Mouse (Mus musculus): ENCODE results near the gene Gpr152. TPM values are rescaled to one million over a fixed set of nuclear protein-coding genes. Genes with fewer than 3 reads are reported as not detected.

Gpr152 gene
- polyA plus RNA-seq, 1 experiment from 2014 or later, result not detected

GRCm38 (mm10) chr19:4155223-4156072 is 15.9 kb downstream of the Gpr152 start:
- no peak for ATAC-seq (replicated peaks; ENCODE audit: extremely low read depth, insufficient read depth, low FRiP score)
- H3K9ac ChIP-seq (ENCODE audit: low read length), result peak overlapping the region; percentile 41; the same call in 1 of the 2 replicates
- 73% methylated on average over 6 of the region's 6 CpGs for WGBS

GRCm38 (mm10) chr19:4156073-4156579 is 16.5 kb downstream of the Gpr152 start:
- peak overlapping the region; percentile 41; the same call in 1 of the 2 replicates for H3K9ac ChIP-seq (ENCODE audit: low read length)
- no peak for ATAC-seq (replicated peaks; ENCODE audit: extremely low read depth, insufficient read depth, low FRiP score)
- H3K4me2 ChIP-seq (ENCODE audit: low read depth, low read length), result peak overlapping the region; percentile 7
- 0 out of 2 replicates have a peak, but pooled peaks cover 4% of the 10 kb centered on the region for H3K4me1 ChIP-seq (ENCODE audit: control insufficient read depth, insufficient read depth, low read length)
- H3K27ac ChIP-seq (ENCODE audit: low read length), result no peak overlapping the region; the same call in 1 of the 2 replicates
- 67% methylated on average over 20 of the region's 20 CpGs for WGBS
- no peaks in the 10 kb centered on the region for H3K9me3 ChIP-seq (replicated peaks; ENCODE audit: control insufficient read depth, low read length)
- peaks cover 28% of the 10 kb centered on the region for H3K36me3 ChIP-seq (ENCODE audit: control insufficient read depth, insufficient read depth)
- H3K4me3 ChIP-seq (ENCODE audit: low read length), result peak overlapping the region; percentile 32
- no peaks in the 10 kb centered on the region for H3K27me3 ChIP-seq (ENCODE audit: control insufficient read depth, insufficient read depth, low read length)

More at GRCm38 (mm10) chr19:4155223-4156072, 15.9 kb downstream of the Gpr152 start:
- peak overlapping the region; percentile 7 for H3K4me2 ChIP-seq (ENCODE audit: low read depth, low read length)
- H3K4me3 ChIP-seq (ENCODE audit: low read length), result peak overlapping the region; percentile 32
- H3K9me3 ChIP-seq (replicated peaks; ENCODE audit: control insufficient read depth, low read length), result no peaks in the 10 kb centered on the region
- no peaks in the 10 kb centered on the region for H3K27me3 ChIP-seq (ENCODE audit: control insufficient read depth, insufficient read depth, low read length)
- H3K27ac ChIP-seq (ENCODE audit: low read length), result no peak overlapping the region; the same call in 1 of the 2 replicates
- H3K36me3 ChIP-seq (ENCODE audit: control insufficient read depth, insufficient read depth), result peaks cover 30% of the 10 kb centered on the region
- H3K4me1 ChIP-seq (ENCODE audit: control insufficient read depth, insufficient read depth, low read length), result 0 out of 2 replicates have a peak, but pooled peaks cover 4% of the 10 kb centered on the region

- no peak overlapping the region for H3K4me2 ChIP-seq (ENCODE audit: low read depth, low read length)
- no peaks in the 10 kb centered on the region for H3K9me3 ChIP-seq (replicated peaks; ENCODE audit: control insufficient read depth, low read length)
- no peak overlapping the region for H3K27ac ChIP-seq (ENCODE audit: low read length)
- no peak for ATAC-seq (replicated peaks; ENCODE audit: extremely low read depth, insufficient read depth, low FRiP score)
- WGBS, result 89% methylated on average over 12 of the region's 12 CpGs
- no peaks in the 10 kb centered on the region for H3K27me3 ChIP-seq (ENCODE audit: control insufficient read depth, insufficient read depth, low read length)
- H3K36me3 ChIP-seq (ENCODE audit: control insufficient read depth, insufficient read depth), result peaks cover 30% of the 10 kb centered on the region
- H3K9ac ChIP-seq (ENCODE audit: low read length), result no peak overlapping the region
- no peak overlapping the region for H3K4me3 ChIP-seq (ENCODE audit: low read length)
- 0 out of 2 replicates have a peak, but pooled peaks cover 2% of the 10 kb centered on the region for H3K4me1 ChIP-seq (ENCODE audit: control insufficient read depth, insufficient read depth, low read length)
These were observed 17.2 kb downstream of the Gpr152 start for GRCm38 (mm10) chr19:4156771-4157170.

- Histone ChIP-seq H3K27ac (ENCODE audit: low read length) (no peak overlapping the region), H3K4me3 (ENCODE audit: low read length) (no peak overlapping the region), H3K9me3 (replicated peaks; ENCODE audit: control insufficient read depth, low read length) (no peaks in the 10 kb centered on the region), H3K36me3 (ENCODE audit: control insufficient read depth, insufficient read depth) (peaks cover 26% of the 10 kb centered on the region), H3K9ac (ENCODE audit: low read length) (no peak overlapping the region), H3K4me1 (ENCODE audit: control insufficient read depth, insufficient read depth, low read length) (peaks cover 10% of the 10 kb centered on the region), H3K4me2 (ENCODE audit: low read depth, low read length) (no peak overlapping the region), H3K27me3 (ENCODE audit: control insufficient read depth, insufficient read depth, low read length) (no peaks in the 10 kb centered on the region)
- ATAC-seq (replicated peaks; ENCODE audit: extremely low read depth, insufficient read depth, low FRiP score), result no peak
- WGBS, result 94% methylated on average over 8 of the region's 8 CpGs
These were observed 19.5 kb downstream of the Gpr152 start for GRCm38 (mm10) chr19:4159049-4159448.

GRCm38 (mm10) chr19:4162646-4163542 is 23.3 kb downstream of the Gpr152 start, which contains the start of gene Rps6kb2:
TSS of gene Rps6kb2 (minus strand) at chr19:4163354.
- 7% methylated on average over 42 of the region's 42 CpGs for WGBS
- Histone ChIP-seq H3K4me3 (ENCODE audit: low read length) (peak within 1 kb of the TSS; percentile 75), H3K27me3 (ENCODE audit: control insufficient read depth, insufficient read depth, low read length) (no peaks in the 10 kb centered on the region), H3K9me3 (replicated peaks; ENCODE audit: control insufficient read depth, low read length) (no peaks in the 10 kb centered on the region), H3K4me2 (ENCODE audit: low read depth, low read length) (peak within 1 kb of the TSS; percentile 98), H3K27ac (ENCODE audit: low read length) (peak within 1 kb of the TSS; percentile 44), H3K9ac (ENCODE audit: low read length) (peak within 1 kb of the TSS; percentile 84), H3K36me3 (ENCODE audit: control insufficient read depth, insufficient read depth) (peaks cover 18% of the 10 kb centered on the region), H3K4me1 (ENCODE audit: control insufficient read depth, insufficient read depth, low read length) (peaks cover 24% of the 10 kb centered on the region)
- peak; percentile 78 for ATAC-seq (replicated peaks; ENCODE audit: extremely low read depth, insufficient read depth, low FRiP score)

- Histone ChIP-seq H3K9me3 (replicated peaks; ENCODE audit: control insufficient read depth, low read length) (no peaks in the 10 kb centered on the region), H3K4me3 (ENCODE audit: low read length) (peak overlapping the region; percentile 75), H3K4me2 (ENCODE audit: low read depth, low read length) (peak overlapping the region; percentile 98), H3K27me3 (ENCODE audit: control insufficient read depth, insufficient read depth, low read length) (no peaks in the 10 kb centered on the region), H3K9ac (ENCODE audit: low read length) (peak overlapping the region; percentile 84), H3K4me1 (ENCODE audit: control insufficient read depth, insufficient read depth, low read length) (peaks cover 24% of the 10 kb centered on the region), H3K36me3 (ENCODE audit: control insufficient read depth, insufficient read depth) (peaks cover 18% of the 10 kb centered on the region), H3K27ac (ENCODE audit: low read length) (peak overlapping the region; percentile 44)
- WGBS, result 29% methylated on average over 4 of the region's 4 CpGs
- ATAC-seq (replicated peaks; ENCODE audit: extremely low read depth, insufficient read depth, low FRiP score), result no peak
These were observed 23.9 kb downstream of the Gpr152 start for GRCm38 (mm10) chr19:4163543-4163887.

- Histone ChIP-seq H3K36me3 (ENCODE audit: control insufficient read depth, insufficient read depth) (peaks cover 16% of the 10 kb centered on the region), H3K27ac (ENCODE audit: low read length) (no peak overlapping the region), H3K4me1 (ENCODE audit: control insufficient read depth, insufficient read depth, low read length) (peaks cover 24% of the 10 kb centered on the region), H3K27me3 (ENCODE audit: control insufficient read depth, insufficient read depth, low read length) (no peaks in the 10 kb centered on the region), H3K9ac (ENCODE audit: low read length) (no peak overlapping the region), H3K9me3 (replicated peaks; ENCODE audit: control insufficient read depth, low read length) (no peaks in the 10 kb centered on the region), H3K4me3 (ENCODE audit: low read length) (no peak overlapping the region), H3K4me2 (ENCODE audit: low read depth, low read length) (no peak overlapping the region)
- ATAC-seq (replicated peaks; ENCODE audit: extremely low read depth, insufficient read depth, low FRiP score), result no peak
- WGBS, result 76% methylated on average over 3 of the region's 3 CpGs
These were observed 24.5 kb downstream of the Gpr152 start for GRCm38 (mm10) chr19:4164100-4164499.

- Histone ChIP-seq H3K27me3 (ENCODE audit: control insufficient read depth, insufficient read depth, low read length) (no peaks in the 10 kb centered on the region), H3K4me3 (ENCODE audit: low read length) (no peak overlapping the region), H3K4me1 (ENCODE audit: control insufficient read depth, insufficient read depth, low read length) (peaks cover 25% of the 10 kb centered on the region), H3K9me3 (replicated peaks; ENCODE audit: control insufficient read depth, low read length) (no peaks in the 10 kb centered on the region), H3K4me2 (ENCODE audit: low read depth, low read length) (no peak overlapping the region), H3K27ac (ENCODE audit: low read length) (no peak overlapping the region), H3K9ac (ENCODE audit: low read length) (no peak overlapping the region), H3K36me3 (ENCODE audit: control insufficient read depth, insufficient read depth) (peaks cover 10% of the 10 kb centered on the region)
- 69% methylated on average over 2 of the region's 2 CpGs for WGBS
- no peak for ATAC-seq (replicated peaks; ENCODE audit: extremely low read depth, insufficient read depth, low FRiP score)
These were observed 25.1 kb downstream of the Gpr152 start for GRCm38 (mm10) chr19:4164721-4165120.

Measured in heart, embryonic 16.5 days (tissue).